Mouse (Mus musculus): ENCODE measurements around the gene Tmem170b.

Gene Tmem170b

DNA sequence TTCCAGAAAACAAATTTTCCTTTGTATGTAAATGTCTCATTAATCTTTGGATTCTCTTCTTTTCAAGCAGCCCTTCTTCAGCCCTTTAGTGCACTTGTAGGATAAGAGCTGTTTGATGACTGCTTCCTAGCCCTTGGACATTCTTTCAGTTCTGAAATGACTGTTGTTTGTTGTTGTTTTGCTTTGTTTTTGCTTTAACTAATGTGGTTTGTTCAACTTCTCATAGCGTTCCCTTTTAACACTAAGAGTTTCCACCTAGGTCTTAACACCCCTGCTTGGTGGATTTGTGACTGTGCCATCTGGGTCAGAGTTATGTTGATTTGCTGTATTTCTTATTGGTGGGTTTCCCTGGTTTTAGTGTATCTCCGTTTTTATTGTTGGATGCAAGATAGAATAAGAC is 8.8 kb downstream of the Tmem170b start:
- DNase-seq (ENCODE audit: low read depth, low spot score) = no peak

GRCm38 (mm10) chr13:41614982-41615381 is 9.3 kb downstream of the Tmem170b start:
- no peak for DNase-seq (ENCODE audit: low read depth, low spot score)

GRCm38 (mm10) chr13:41619470-41619869 is 13.8 kb downstream of the Tmem170b start:
- no peak for DNase-seq (ENCODE audit: low read depth, low spot score)

GRCm38 (mm10) chr13:41620132-41620531 is 14.4 kb downstream of the Tmem170b start:
- no peak for DNase-seq (ENCODE audit: low read depth, low spot score)

DNA sequence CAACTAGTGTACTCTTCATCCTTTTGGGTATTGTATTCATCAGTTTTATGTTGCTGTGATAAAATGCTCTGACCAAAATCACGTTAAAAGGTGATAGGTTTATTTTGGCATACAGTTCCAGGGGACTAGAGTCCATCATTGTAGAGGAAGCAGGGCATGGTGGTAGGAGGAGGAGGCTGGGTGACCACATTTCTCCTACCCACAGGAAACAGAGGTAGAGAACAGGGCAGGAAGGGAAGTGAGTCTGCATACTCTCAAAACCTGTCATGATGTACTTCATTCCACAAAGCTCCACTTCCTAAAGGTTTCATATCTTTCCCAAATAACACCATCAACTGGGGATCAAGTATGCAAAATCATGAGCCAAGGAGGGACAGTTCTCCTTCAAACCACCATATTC is 18.4 kb downstream of the Tmem170b start:
- DNase-seq (ENCODE audit: low read depth, low spot score) = no peak

- no peak for DNase-seq (ENCODE audit: low read depth, low spot score)
Observed at GRCm38 (mm10) chr13:41625248-41625647, 19.5 kb downstream of the Tmem170b start.

- no peak for DNase-seq (ENCODE audit: low read depth, low spot score)
Observed at GRCm38 (mm10) chr13:41627277-41627916, 21.7 kb downstream of the Tmem170b start.

DNA sequence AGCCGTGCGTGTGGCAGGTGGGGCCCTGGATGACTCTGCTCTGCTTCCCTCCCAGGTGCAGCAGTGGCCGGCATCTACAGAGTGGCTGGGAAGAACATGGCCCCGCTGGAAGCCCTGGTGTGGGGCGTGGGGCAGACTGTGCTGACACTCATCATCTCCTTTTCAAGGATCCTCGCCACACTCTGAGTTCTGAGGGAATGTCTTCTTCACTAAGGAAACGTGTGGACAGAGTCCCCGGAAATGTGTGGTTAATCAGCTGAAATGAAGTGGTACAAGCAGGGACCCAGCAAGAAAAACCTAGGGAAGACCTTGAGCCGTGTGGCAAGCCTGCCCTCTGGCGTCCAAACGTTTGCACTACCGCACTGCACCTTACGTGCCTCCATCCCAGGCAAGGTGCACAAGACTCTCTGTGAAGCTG is 28.7 kb downstream of the Tmem170b start:
- no peak for DNase-seq (ENCODE audit: low read depth, low spot score)

DNA sequence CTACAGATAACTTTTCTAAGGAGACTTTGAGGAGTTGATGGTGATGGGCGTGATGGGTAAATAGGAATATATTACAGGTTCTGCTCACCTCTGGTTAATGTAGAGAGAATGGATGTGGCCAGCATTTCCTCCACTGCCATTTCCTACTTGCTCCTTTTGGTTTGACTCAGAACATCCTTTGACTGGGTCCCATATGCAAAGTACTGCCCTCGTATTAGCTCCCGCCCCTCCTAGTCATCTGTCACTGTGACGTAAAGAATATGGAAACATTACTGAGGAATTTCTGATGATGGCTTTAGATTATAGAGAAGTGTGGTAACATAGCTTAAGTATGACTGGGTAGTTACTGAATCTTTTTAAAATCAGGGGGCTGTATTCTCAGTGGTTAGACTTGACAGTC is 32.4 kb downstream of the Tmem170b start:
- no peak for DNase-seq (ENCODE audit: low read depth, low spot score)

- no peak for DNase-seq (ENCODE audit: low read depth, low spot score)
Observed at GRCm38 (mm10) chr13:41642851-41643250, 37.1 kb downstream of the Tmem170b start.

DNA sequence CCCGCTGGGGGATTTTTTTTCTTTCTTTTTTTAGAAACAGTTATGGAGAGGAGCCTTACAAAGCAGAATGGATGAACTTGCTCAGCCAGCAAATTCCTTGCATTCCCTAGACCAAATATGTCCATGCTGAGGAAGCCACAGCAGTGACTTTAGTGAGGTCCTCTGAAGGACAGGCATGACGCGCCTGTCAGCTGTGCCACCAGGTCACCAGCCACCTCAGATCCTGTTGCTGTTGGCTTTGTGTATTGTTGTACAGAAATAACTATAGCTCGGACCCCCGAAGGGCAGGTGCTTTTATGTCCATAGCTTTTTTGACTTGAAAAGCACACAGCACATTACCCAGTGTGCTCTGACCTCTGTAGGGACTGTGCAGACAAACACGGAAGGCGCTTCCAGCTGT is 38.1 kb downstream of the Tmem170b start:
- DNase-seq (ENCODE audit: low read depth, low spot score) = no peak

- DNase-seq (ENCODE audit: low read depth, low spot score) = no peak
Observed at GRCm38 (mm10) chr13:41644591-41645482, 39.1 kb downstream of the Tmem170b start.

GRCm38 (mm10) chr13:41645483-41645859 is 39.8 kb downstream of the Tmem170b start:
- DNase-seq (ENCODE audit: low read depth, low spot score) = no peak

DNA sequence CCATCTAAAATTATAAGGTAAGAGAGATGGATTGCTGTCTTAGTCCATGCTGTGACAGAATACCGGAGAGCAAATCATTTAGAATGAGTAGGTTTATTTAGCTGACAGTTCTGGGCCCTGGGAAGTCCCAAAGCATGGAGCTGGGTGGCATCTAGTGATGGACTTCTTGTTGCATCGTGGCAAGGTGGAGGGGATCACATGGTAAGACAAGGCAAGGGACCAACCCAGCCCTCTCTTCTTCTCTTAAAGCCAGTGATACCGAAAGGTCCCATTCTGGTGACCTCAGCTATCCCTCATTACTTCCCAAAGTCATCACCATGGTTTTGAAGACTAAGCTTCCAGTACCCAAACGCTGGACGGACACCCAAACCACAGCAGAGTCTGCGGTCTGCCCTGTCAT is 42.3 kb downstream of the Tmem170b start:
- DNase-seq (ENCODE audit: low read depth, low spot score) = no peak

GRCm38 (mm10) chr13:41650665-41651064 is 45.0 kb downstream of the Tmem170b start:
- no peak for DNase-seq (ENCODE audit: low read depth, low spot score)

DNA sequence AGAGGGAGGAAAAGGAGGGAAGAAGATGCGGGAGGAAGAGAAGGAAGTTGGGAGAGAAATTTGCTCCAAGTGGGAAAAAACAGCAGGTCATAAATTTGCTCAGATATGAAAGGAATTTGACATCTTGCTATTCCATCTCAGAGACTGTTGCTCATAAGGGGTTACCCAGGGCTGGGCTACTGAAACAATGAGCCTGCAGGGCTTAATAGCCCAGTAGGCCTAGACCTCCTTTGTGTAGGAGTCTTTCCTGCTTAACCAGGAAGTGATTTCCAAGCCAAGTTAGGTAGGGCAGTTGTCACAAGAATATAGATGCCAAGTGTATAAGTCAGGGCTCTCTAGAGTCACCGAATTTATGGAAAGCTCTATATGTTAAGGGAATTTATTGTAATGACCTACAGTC is 48.1 kb downstream of the Tmem170b start:
- DNase-seq (ENCODE audit: low read depth, low spot score) = no peak

DNA sequence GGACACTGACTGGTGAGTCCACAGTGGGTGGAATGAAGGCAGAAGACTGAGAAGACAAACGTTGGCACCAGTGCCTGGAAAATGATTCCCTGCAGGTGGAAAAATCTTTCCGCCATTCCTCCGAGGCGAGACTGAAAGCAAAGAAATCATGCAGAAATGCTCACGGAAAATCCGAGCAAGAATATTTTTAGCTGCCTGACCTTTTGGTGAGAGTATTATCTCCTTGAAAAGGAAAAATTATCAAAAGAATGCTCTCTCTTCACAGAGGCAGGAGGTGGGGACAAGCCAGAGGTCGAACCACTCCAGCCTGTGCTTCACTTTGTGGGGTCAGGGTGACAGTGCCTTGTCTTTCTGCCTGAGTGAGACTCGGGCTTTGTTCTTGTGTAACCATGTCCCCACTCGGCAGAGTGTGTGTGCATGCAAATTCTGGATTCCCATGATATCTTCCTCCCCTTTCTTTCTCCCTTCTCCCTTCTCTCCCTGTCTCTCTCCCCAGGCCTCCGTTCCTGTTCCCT is 49.9 kb downstream of the Tmem170b start:
- no peak for DNase-seq (ENCODE audit: low read depth, low spot score)

DNA sequence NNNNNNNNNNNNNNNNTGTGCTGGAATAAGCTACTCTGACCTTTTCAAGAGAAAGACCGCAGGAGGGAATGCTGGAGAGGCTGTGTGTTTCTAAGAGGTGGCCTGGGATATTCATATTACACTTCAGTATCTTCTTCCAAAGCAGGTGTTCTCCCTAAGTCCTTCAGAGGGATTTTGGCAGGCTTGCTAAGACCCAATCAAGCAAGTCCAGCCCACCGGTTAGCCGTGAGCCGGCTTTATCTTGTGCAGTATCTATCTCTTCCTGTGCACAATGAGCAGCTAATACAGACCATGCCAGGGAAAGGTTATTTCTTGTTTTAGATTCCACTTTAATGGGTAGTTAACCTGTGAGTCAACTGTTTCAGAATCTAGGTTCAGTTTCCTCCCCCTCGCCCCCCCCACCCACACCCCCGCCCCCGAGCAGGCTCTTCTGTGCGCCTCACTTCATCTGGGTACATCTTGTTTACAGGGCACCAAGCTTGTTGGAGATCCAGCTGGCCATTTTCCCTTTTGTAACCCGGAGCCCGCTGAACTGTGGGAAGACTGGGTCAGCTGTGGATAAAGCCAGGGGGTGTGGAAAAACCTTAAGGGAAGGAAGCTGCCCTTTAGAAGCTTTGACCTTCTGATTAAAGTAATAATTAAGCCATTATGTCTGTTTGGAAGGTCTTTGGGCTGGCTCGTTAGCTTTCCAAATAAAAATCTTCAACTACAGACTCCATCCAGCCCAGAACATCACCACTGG is 54.5 kb downstream of the Tmem170b start:
- DNase-seq (ENCODE audit: low read depth, low spot score) = no peak

DNA sequence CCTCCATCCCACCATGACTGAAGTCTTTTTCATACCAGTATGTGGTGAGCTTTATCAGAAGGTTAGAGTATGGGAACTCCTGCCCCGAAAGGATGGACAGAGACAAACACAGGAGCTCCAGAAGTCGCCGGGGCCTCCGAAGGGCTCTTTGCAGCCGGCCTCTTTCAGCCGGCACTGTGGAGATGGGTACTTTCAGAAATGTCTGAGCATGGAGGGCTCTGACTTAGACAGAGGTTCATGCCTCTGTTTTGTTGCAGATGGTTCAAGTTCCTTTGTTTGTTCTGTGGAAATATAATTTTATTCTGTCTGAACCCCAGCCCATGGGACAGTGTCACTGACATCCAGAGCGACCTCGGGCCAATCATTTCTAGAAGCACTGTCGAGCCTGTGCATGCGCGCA is 55.4 kb downstream of the Tmem170b start:
- no peak for DNase-seq (ENCODE audit: low read depth, low spot score)

GRCm38 (mm10) chr13:41662401-41663070 is 56.8 kb downstream of the Tmem170b start:
- DNase-seq (ENCODE audit: low read depth, low spot score) = no peak

GRCm38 (mm10) chr13:41663501-41664195 is 57.9 kb downstream of the Tmem170b start:
- no peak for DNase-seq (ENCODE audit: low read depth, low spot score)
